Mouse (Mus musculus): ENCODE results near the gene Tmem156.

The Tmem156 gene

DNA sequence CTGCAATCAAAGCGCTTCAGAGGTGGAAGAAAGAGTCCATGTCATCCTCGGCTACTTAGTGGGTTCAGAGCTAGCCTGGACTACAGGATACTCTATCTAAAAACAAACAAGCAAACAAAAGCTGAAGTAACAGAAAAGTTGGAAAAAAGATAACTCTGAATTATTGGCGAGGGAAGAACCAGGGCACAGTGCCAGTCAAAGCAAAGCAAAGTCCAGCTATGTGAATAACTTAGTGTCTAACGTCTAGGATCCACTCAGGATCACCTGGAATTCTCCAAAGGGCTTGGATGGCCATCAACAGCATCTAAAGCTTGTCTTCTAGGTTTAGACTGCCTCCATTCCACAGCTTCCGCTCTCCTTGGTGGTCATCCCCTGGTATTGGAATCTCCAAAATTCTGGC is 5.5 kb upstream of the Tmem156 start:
- no peak for DNase-seq (ENCODE audit: low spot score in 2 of 2)

- no peak for DNase-seq (ENCODE audit: low spot score in 2 of 2)
These were observed 4.9 kb upstream of the Tmem156 start for GRCm38 (mm10) chr5:65096805-65097204.

GRCm38 (mm10) chr5:65096082-65096481 is 4.2 kb upstream of the Tmem156 start:
- no peak for DNase-seq (ENCODE audit: low spot score in 2 of 2)

DNA sequence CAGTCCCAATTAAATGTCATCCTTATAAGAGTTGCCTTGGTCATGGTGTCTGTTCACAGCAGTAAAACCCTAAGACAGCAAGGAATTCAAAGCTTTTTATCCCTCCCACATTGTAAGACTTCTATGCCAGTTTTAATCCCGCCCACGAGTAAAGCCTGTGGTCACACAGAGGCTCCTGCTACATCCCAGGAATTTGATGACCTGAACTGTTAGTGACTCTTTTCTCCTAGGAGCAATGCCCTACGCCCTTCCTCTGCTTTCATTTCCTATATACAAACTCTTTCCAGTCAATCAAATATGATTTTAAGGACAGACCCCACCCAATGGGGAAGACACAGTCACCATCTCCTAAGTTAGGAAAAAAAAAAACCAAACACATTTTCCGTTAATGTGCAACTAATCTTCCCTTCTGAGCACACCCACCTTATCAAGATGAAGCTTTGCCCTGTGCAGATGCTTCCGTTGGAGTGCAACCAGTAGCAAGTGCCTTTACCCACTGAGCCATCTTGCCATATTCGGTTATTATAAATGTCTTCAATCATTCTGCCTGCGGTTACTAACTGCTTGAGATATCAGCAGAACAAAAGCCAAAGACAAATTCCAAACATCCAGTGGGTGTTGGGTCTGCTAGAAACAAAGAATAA is 3.1 kb upstream of the Tmem156 start:
- no peak for DNase-seq (ENCODE audit: low spot score in 2 of 2)

- no peak for DNase-seq (ENCODE audit: low spot score in 2 of 2)
These were observed 1.8 kb upstream of the Tmem156 start for GRCm38 (mm10) chr5:65093769-65094168.

DNA sequence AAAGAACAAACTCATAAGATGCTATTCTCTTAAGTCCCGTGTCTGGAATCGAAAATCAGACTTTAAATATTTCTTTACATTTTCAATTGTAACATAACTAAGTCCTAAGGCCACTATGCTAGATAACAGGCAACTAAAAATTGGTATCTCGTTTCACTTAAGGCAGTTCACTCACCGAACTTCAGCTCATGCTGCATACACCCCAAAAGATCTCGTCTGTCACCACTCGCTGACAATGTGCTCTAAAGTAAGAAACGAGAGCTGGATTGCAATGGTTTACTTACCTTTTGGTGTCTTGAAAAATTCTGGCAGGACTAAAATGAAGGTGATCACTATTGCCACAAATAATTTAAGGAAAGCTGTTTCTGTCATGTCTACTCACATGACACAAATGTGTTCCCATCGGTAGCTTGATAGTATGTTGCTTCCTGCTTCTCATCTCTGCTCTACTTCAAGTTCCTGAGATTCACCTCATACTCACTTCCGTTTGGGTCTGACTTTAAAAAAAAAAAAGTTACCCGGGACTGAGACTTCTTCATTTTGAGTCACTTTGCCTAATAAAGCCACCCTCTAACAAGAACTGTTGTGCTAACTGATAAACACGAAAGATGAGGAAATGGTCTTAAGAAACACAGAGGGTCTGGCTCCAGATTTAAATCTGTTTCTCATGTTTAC is 611 bp downstream of the Tmem156 start:
- DNase-seq (ENCODE audit: low spot score in 2 of 2): no peak

GRCm38 (mm10) chr5:65089707-65090106 is 2.2 kb downstream of the Tmem156 start:
- DNase-seq (ENCODE audit: low spot score in 2 of 2): no peak

- DNase-seq (ENCODE audit: low spot score in 2 of 2): no peak
These were observed 5.4 kb downstream of the Tmem156 start for GRCm38 (mm10) chr5:65086522-65086921.

DNA sequence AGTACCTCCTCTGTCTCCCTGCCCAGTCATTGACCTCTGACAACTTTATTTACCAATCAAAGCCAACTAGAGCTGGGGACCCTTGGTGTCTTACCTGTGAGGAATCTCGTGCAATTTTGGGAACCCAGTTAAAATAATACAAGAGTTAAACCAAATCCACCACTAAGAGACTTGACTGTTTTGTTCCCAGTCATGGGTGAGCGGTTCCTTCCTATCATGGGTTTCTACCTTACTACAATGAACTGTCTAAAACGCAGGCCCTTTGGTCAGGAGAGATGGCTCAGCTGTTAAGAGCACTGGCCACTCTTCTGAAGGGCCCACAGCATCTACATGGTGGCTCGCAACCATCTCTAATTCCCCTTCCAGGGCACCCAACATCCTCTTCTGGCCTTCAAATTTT is 10.1 kb downstream of the Tmem156 start:
- DNase-seq (ENCODE audit: low spot score in 2 of 2): no peak

DNA sequence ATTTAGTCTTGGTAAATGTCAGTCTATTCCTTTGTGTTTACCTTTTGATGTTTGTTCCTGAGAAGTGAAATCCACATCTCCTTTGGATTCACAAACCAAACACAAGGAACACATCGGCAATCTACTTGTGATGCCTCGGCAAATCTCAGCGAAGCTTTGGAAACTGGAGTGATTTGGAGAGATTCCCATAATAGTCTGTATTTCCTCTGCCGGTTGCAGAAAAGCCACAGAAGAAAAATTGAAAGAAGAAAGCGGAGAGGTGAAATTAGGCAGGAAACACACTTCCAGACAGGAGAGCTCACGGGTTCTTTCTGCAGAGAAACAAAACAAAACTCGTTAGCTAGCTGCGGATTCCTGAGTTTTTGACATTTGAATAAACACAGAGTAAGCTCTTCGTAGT is 12.1 kb downstream of the Tmem156 start:
- DNase-seq (ENCODE audit: low spot score in 2 of 2): no peak

- no peak for DNase-seq (ENCODE audit: low spot score in 2 of 2)
These were observed 13.9 kb downstream of the Tmem156 start for GRCm38 (mm10) chr5:65078081-65078480.

DNA sequence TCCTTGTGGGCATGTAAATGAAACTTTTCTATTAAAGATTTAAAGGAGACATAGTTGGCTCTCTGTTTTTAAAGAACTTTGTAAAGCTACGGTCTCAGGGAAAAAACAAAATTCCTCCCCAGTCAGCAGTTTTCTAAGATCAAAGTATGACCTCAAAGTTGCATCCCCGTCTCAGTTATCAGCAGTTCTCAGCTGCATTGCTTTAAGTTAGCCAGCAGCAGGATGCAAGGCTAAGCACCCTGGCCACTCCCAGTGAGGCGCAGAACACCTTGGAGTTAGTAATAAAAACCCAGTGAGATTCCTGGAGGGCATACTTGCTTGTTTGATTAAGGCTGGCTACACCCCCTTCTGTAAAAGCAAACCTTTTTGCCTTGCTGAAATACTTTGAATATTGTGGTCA is 15.2 kb downstream of the Tmem156 start:
- DNase-seq (ENCODE audit: low spot score in 2 of 2): no peak

DNA sequence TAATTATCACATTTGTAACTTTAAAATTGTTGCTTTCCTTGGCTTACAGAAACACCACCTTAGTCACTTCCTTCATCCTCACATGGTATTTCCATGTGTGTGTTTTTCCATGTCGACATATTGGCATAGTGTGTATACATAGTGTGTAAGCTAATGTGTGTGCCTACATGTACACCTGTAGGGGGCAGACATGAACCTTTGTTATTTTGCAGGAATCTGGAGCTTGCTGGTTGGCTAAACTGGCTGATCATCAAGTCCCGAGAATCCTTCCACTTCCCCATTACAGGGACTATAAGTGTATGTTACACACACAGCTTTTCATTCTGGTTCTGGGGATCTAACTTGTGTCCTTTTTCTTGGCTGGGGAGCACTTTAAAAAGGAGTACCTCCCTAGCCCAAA is 15.8 kb downstream of the Tmem156 start:
- DNase-seq (ENCODE audit: low spot score in 2 of 2): no peak

DNA sequence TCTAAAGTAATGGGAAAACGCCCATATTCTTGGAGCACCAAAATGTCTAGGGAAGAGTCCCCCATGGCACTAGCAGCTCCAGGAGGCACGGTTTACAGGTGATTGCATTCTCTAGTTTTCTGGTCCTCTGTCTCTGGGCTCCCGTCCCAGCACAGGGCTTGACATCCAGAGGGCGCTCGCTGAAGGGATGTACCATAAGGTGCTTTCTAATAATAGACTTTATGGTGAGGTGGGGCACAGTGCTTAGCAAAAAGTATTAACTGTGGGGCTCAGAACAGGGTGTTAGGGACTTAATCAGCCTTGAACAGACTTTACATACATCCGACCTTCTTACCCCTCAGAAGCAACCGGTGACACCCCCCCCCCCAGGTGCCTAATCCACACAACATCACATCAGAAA is 17.2 kb downstream of the Tmem156 start:
- DNase-seq (ENCODE audit: low spot score in 2 of 2): no peak

GRCm38 (mm10) chr5:65073247-65073646 is 18.7 kb downstream of the Tmem156 start:
- no peak for DNase-seq (ENCODE audit: low spot score in 2 of 2)

- DNase-seq (ENCODE audit: low spot score in 2 of 2): no peak
These were observed 20.2 kb downstream of the Tmem156 start for GRCm38 (mm10) chr5:65071689-65072118.

DNA sequence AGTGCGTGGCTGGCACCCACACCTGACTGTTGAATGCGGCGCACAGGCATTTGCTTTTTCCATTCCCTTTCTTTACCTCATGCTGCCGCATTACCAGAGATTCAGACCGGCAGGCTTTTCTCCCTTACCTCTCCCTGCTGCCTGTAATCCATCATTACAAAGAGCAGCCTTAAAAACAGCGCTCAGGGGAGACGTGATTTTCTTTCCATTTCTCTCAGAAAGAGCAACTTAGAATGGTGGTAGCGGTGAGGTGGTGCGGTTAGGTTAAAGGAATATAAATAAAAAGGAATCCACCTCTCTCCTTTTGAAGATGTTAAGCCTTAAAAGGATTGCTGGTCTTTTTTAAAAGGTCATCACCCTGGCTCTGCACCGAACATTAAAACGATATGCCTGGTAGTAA is 22.1 kb downstream of the Tmem156 start:
- DNase-seq (ENCODE audit: low spot score in 2 of 2): no peak

- DNase-seq (ENCODE audit: low spot score in 2 of 2): no peak
These were observed 23.8 kb downstream of the Tmem156 start for GRCm38 (mm10) chr5:65068166-65068565.

- no peak for DNase-seq (ENCODE audit: low spot score in 2 of 2)
These were observed 28.7 kb downstream of the Tmem156 start for GRCm38 (mm10) chr5:65063266-65063665.

GRCm38 (mm10) chr5:65062236-65062635 is 29.7 kb downstream of the Tmem156 start:
- no peak for DNase-seq (ENCODE audit: low spot score in 2 of 2)

DNA sequence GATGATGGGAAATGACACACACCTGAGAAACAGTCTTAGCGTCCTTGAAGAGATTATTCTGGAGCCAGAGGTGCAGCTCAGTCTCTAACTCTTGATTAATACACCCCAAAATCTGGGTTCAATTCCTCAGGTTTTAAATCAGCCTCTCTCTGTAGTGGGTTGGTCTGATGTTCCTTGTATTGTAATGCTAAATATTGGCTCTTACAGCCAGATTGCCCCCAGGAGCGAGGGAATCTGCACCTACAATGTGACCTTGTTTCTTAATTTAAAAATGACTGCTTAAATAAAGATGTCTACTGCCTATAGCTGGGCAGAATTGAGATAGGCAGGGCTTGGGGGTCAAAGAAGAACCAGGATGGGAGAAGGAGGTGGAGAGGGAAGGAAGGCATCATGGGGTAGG is 32.1 kb downstream of the Tmem156 start:
- DNase-seq (ENCODE audit: low spot score in 2 of 2): no peak

GRCm38 (mm10) chr5:65057596-65057995 is 34.3 kb downstream of the Tmem156 start:
- DNase-seq (ENCODE audit: low spot score in 2 of 2): no peak

GRCm38 (mm10) chr5:65051513-65051912 is 40.4 kb downstream of the Tmem156 start:
- no peak for DNase-seq (ENCODE audit: low spot score in 2 of 2)

GRCm38 (mm10) chr5:65049880-65050279 is 42.1 kb downstream of the Tmem156 start:
- DNase-seq (ENCODE audit: low spot score in 2 of 2): no peak

All from spleen, postnatal 14 days (tissue).